Mouse (Mus musculus): ENCODE measurements at regions not wholly inside any gene's neighbourhood (a gene's known extent, or its start where the extent isn't known, plus 50 kb on each side); places are given as distances from the start of the nearest gene placed in this dataset.

DNA sequence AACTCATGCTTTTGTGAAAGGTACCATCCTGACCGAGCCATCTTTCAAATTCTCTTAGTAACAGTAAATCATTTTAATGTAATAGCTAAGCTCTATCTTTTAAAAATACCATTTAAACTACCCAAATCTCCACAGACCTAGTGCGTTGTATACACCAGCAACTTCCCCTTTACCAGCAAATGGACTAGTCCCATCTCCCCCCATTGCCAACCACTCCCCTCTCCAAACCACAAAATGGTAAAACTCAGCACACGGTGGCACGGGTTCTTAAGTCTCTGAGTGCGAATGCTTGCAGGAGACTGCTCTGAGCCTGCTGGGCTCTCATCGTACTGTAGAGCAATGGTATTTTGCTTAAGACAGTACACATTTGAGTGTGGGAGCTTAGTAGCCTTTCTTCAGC is 106.7 kb upstream of the Atp1b1 start:
- 90% methylated on average over 6 of the region's 6 CpGs for WGBS

DNA sequence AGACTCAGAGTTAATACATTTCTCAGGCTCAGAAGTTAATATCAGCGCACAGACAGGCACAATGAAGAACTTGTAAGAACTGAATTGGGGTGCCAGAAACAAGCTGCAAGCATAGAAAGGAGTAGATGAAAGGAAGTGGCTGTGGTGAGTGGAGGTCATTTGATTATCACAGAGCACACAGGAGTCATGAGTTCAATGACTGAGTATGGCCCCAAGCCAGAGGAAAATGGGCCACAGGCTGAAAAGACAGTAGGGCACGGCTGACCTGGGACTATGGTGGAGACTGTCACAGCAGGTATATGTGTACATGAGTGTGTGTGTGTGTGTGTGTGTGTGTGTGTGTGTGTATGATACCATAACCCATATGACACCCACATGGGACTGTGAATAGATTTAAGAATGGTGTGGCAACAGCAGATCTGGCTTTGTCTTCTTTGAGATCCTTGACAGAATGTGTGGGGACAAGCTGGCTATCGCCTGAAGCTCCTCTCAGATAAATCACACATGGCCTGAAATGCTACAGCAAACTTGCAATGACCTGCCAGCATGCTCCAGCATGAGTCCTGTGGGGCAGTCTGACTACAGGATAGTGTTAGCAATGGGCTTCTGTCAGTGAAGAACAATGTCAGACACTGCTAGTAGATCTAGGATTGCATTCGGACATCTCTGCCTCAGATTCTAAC is 101.5 kb upstream of the Atp1b1 start:
- no peak overlapping the region for H3K4me3 ChIP-seq (replicated peaks)
- H3K27ac ChIP-seq = no peak overlapping the region
- H3K36me3 ChIP-seq (replicated peaks) = no peaks in the 10 kb centered on the region
- 88% methylated on average over 4 of the region's 4 CpGs for WGBS
- no peak overlapping the region for H3K4me2 ChIP-seq
- no peak for ATAC-seq (ENCODE audit: low FRiP score)
- no peaks in the 10 kb centered on the region for H3K4me1 ChIP-seq
- H3K27me3 ChIP-seq = no peaks in the 10 kb centered on the region
- H3K9ac ChIP-seq = no peak overlapping the region
- no peaks in the 10 kb centered on the region for H3K9me3 ChIP-seq

More for the DNA sequence above, 106.7 kb upstream of the Atp1b1 start:
- Histone ChIP-seq H3K9ac (no peak overlapping the region), H3K4me3 (replicated peaks) (no peak overlapping the region), H3K9me3 (no peaks in the 10 kb centered on the region), H3K27me3 (no peaks in the 10 kb centered on the region), H3K4me2 (no peak overlapping the region), H3K36me3 (replicated peaks) (no peaks in the 10 kb centered on the region), H3K4me1 (no peaks in the 10 kb centered on the region), H3K27ac (no peak overlapping the region)
- ATAC-seq (ENCODE audit: low FRiP score) = no peak

DNA sequence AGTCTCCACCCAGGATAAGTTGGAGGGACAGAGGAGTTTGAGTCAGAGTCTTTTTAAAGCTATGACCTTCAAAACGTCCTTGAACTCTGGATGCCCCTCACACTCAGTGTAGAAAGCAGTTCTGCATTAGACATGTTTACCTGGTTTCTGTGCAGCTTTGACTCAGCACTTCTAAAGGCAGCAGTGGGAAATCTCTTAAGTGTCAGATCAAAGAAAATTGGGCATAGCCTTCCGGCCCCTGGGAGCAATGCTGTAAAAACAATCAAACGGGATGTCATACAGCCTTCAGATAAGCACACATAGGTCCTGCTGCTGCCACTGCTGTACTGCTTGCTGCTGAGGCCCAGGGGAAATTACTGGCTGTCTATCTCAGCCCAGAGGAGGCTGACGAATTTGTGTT is 94.5 kb upstream of the Atp1b1 start:
- no peaks in the 10 kb centered on the region for H3K36me3 ChIP-seq (replicated peaks)
- no peak for ATAC-seq (ENCODE audit: low FRiP score)
- no peak overlapping the region for H3K4me3 ChIP-seq (replicated peaks)
- no peak overlapping the region for H3K4me2 ChIP-seq
- H3K9ac ChIP-seq = no peak overlapping the region
- 80% methylated on average over 4 of the region's 4 CpGs for WGBS
- no peaks in the 10 kb centered on the region for H3K4me1 ChIP-seq
- H3K9me3 ChIP-seq = no peaks in the 10 kb centered on the region
- no peaks in the 10 kb centered on the region for H3K27me3 ChIP-seq
- H3K27ac ChIP-seq = no peak overlapping the region

DNA sequence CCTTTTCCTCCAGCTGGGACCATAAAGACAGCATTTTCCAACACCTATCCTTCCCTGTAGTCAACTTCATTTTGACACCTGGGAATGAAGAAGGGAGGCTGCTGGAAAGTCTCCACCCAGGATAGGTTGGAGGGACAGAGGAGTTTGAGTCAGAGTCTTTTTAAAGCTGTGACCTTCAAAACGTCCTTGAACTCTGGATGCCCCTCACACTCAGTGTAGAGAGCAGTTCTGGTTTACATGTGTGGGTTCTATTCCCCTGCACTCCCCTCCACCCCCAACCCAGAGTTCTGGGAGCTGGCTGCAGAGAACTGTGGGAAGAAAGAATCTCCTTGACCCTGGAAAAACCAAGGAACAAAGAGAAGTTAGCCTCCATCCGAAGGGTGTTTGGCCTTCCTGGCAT is 92.9 kb upstream of the Atp1b1 start:
- Histone ChIP-seq H3K27me3 (no peaks in the 10 kb centered on the region), H3K4me1 (no peaks in the 10 kb centered on the region), H3K9me3 (no peaks in the 10 kb centered on the region), H3K4me3 (replicated peaks) (no peak overlapping the region), H3K27ac (no peak overlapping the region), H3K4me2 (no peak overlapping the region), H3K36me3 (replicated peaks) (no peaks in the 10 kb centered on the region), H3K9ac (no peak overlapping the region)
- ATAC-seq (ENCODE audit: low FRiP score) = no peak
- 65% methylated on average over 2 of the region's 2 CpGs for WGBS

DNA sequence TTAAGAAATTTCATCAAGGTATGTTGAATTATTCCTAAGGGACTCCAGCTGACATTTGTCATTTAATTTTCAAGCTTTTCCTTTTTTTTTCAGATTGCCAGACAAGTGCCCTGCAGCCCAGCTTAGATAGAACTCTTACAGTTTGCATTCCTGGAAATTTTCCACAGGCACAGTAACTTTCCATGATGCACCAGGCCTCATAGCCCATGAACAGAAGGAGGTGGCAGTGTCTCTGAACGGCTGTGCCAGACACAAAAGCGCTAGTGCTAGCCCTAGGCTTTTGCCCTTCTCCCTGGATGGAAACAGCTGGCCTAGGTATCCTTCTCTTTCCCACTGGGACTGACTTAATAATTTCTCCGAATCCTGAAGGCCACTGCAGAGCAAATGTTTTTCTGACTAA is 92.4 kb upstream of the Atp1b1 start:
- Histone ChIP-seq H3K4me2 (no peak overlapping the region), H3K4me1 (no peaks in the 10 kb centered on the region), H3K36me3 (replicated peaks) (no peaks in the 10 kb centered on the region), H3K9ac (no peak overlapping the region), H3K4me3 (replicated peaks) (no peak overlapping the region), H3K27ac (no peak overlapping the region), H3K27me3 (no peaks in the 10 kb centered on the region), H3K9me3 (no peaks in the 10 kb centered on the region)
- no peak for ATAC-seq (ENCODE audit: low FRiP score)
- whole genome bisulfite sequencing = 85% methylated on average over 3 of the region's 3 CpGs

DNA sequence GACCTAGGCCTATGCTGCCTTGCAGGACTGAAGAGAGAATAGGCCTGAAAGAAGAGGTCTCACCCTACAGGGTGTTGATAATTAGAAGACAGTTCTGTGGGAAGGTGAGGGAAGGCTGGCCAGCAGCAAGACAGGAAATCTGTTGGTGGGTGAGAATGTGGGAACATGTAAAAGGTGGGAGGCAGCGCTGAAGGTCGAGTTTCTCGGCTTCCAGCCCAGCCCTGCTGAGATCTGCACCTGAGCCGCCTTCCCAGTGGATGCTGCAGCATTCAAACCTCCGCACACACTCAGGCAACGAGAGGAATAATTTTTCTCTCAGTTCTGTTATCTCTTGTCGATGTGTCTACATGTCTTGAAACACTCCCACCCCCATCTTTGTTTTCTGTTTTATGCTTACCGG is 89.9 kb upstream of the Atp1b1 start:
- Histone ChIP-seq H3K36me3 (replicated peaks) (no peaks in the 10 kb centered on the region), H3K9ac (no peak overlapping the region), H3K27ac (no peak overlapping the region), H3K27me3 (no peaks in the 10 kb centered on the region), H3K4me1 (no peaks in the 10 kb centered on the region), H3K4me2 (no peak overlapping the region), H3K4me3 (replicated peaks) (no peak overlapping the region), H3K9me3 (no peaks in the 10 kb centered on the region)
- ATAC-seq (ENCODE audit: low FRiP score) = no peak
- WGBS = 76% methylated on average over 8 of the region's 8 CpGs

DNA sequence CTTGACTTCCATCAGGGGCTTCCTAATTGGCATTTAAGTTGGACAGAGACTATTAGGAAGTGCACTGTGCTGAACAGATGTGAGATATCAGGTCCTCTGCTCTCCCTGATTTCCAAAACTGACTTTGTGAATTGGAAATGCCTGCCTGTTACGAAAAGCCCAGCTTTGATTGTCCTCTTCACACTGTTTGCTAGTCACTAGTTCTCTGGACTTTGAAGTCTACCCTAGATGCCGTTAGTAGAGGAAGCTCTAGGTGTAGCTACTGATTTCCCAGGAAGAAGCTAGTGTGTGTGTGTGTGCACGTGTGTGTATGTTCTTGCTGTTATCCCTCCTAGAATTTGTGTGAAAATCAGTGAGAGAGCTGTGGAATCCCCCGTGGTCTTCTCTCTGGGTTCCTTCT is 87.7 kb upstream of the Atp1b1 start:
- ATAC-seq (ENCODE audit: low FRiP score) = no peak
- no peaks in the 10 kb centered on the region for H3K36me3 ChIP-seq (replicated peaks)

DNA sequence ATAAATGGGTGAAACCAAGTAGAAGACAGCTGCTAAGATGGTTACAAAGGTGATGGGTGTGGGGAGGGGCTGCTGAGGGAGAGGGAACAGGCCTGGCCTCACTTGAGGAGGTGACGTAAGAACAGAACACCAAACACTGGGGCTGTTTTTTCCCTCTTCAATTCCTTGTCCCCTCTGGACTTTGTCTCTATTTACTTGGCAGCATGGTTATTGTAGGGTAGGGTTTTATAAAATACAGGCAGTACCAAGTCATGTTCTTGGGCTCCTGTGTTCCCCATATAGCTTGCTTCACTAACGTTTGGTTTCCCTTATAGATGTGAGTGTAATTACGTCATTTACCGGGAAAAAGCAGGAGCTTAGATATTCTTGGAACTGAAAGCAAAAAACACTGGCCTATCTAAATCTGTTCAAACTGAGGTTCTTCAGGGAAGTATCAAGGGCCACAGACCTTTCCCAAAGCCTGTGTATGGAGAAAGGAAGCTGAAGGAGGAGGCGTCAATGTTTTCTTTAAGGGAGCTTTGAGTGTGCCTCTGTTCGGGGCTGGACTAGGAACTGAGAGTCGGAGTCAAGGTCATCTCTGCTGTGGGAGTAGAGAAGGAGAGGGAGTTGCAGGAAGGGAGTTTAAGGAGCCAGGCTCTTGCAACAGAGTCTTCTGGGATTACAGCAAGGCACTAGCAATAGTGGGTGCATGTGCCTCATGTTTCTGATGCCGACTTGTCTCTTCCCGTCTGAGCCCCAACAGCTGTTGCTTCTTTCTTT is 85.1 kb upstream of the Atp1b1 start:
- no peak for ATAC-seq (ENCODE audit: low FRiP score)
- no peaks in the 10 kb centered on the region for H3K9me3 ChIP-seq
- H3K4me1 ChIP-seq = no peaks in the 10 kb centered on the region
- H3K4me3 ChIP-seq (replicated peaks) = no peak overlapping the region
- no peak overlapping the region for H3K4me2 ChIP-seq
- H3K9ac ChIP-seq = no peak overlapping the region
- no peak overlapping the region for H3K27ac ChIP-seq
- 89% methylated on average over 9 of the region's 9 CpGs for WGBS
- H3K36me3 ChIP-seq (replicated peaks) = no peaks in the 10 kb centered on the region
- H3K27me3 ChIP-seq = no peaks in the 10 kb centered on the region

More for the DNA sequence above, 87.7 kb upstream of the Atp1b1 start:
- no peaks in the 10 kb centered on the region for H3K4me1 ChIP-seq
- WGBS = 82% methylated on average over 4 of the region's 4 CpGs
- no peak overlapping the region for H3K9ac ChIP-seq
- no peak overlapping the region for H3K4me3 ChIP-seq (replicated peaks)
- no peak overlapping the region for H3K27ac ChIP-seq
- H3K27me3 ChIP-seq = no peaks in the 10 kb centered on the region
- no peaks in the 10 kb centered on the region for H3K9me3 ChIP-seq
- H3K4me2 ChIP-seq = no peak overlapping the region

DNA sequence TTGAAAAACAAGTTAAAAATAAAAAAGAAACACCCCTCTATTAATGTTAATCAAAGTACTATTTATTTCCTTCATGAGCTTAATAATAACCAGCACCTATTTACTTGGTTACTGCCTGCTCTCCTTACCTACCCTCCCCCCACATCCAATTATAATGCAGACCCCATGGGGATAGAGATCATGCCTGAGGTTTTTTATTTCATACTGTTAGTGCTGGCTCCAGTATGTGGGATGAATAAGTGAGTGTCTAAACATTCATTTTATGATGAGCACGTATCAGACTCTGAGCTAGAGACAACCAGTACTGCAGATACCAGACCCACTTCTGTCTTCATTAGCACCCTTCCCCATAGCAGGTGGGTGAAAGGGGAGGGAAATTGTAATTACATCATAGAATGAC is 83.6 kb upstream of the Atp1b1 start:
- H3K27me3 ChIP-seq = no peaks in the 10 kb centered on the region
- no peak overlapping the region for H3K4me3 ChIP-seq (replicated peaks)
- H3K9me3 ChIP-seq = no peaks in the 10 kb centered on the region
- WGBS = 89% methylated on average over 1 of the region's 1 CpGs
- no peak overlapping the region for H3K9ac ChIP-seq
- no peak for ATAC-seq (ENCODE audit: low FRiP score)
- no peaks in the 10 kb centered on the region for H3K4me1 ChIP-seq
- H3K27ac ChIP-seq = no peak overlapping the region
- no peaks in the 10 kb centered on the region for H3K36me3 ChIP-seq (replicated peaks)
- H3K4me2 ChIP-seq = no peak overlapping the region

DNA sequence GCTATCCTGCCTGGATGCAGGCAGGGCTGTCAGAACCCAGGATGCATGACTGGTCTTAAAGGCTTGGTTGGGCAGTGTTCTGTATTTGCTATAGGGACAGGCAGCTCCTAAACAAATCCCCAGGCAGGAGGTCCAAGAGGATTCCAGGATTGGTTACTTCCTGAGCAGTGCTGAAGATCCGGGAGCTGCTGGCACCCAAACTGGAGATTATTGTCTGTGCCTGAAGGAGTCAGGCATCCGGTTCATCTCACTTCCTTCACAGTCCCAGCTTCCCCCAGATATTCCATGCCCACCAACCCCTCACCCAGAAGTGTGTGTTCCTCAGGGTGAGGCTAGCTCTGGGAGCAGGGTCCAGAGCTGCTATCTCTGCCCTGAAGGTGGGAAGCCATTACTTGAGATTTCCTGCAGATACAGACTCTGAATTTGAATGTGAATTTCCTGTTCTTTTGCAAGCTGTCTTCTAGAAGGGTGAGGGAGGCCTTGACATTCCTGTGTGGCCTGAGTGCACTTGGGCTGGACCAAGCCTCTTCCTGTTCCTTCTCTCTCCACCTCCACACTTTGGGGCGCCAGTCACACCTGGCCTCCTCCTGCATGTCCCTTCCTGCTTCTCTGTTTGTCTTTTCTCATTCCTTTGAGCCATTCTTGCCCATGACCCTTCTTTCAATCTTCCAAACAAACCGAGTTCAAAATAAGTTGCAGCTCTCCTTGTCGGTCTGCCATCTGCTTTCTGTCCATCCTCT is 80.3 kb upstream of the Atp1b1 start:
- H3K4me2 ChIP-seq = no peak overlapping the region
- 85% methylated on average over 5 of the region's 5 CpGs for WGBS
- no peak overlapping the region for H3K9ac ChIP-seq
- no peak overlapping the region for H3K27ac ChIP-seq
- H3K27me3 ChIP-seq = no peaks in the 10 kb centered on the region
- H3K4me3 ChIP-seq (replicated peaks) = no peak overlapping the region
- H3K9me3 ChIP-seq = no peaks in the 10 kb centered on the region
- no peaks in the 10 kb centered on the region for H3K36me3 ChIP-seq (replicated peaks)
- no peaks in the 10 kb centered on the region for H3K4me1 ChIP-seq
- no peak for ATAC-seq (ENCODE audit: low FRiP score)

DNA sequence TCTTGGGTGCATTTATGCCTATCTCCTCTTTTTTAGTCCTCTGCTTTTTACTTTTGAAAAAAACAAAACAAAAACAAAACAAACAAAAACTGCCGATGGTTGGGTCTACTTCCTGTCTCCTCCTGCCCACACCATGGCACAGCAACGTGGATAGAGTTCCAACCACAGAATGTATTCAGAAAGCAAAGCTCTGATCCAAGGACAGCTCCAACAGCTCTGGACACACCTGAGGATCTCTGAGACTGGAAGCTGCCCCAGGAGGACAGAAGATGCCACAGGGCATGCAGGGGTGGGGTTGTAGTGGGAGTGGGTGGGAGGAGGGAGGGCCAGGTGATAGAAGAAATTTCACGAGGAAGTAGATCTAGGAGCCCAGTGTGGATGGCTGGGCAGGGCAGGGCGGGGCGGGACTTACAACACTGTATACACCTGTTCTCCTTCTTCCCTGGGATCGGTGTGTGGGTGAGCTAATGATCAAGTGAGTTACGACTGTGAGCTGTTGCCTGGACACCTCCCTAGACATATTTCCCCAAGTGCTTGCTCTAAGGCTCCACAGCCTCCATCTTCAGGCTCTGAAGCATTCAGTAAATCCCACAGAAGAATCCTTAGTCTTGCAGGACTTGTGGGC is 79.3 kb upstream of the Atp1b1 start:
- 95% methylated on average over 7 of the region's 7 CpGs for WGBS
- Histone ChIP-seq H3K9ac (no peak overlapping the region), H3K4me3 (replicated peaks) (no peak overlapping the region), H3K4me2 (no peak overlapping the region), H3K27ac (no peak overlapping the region), H3K36me3 (replicated peaks) (no peaks in the 10 kb centered on the region), H3K4me1 (no peaks in the 10 kb centered on the region), H3K27me3 (no peaks in the 10 kb centered on the region), H3K9me3 (no peaks in the 10 kb centered on the region)
- no peak for ATAC-seq (ENCODE audit: low FRiP score)

DNA sequence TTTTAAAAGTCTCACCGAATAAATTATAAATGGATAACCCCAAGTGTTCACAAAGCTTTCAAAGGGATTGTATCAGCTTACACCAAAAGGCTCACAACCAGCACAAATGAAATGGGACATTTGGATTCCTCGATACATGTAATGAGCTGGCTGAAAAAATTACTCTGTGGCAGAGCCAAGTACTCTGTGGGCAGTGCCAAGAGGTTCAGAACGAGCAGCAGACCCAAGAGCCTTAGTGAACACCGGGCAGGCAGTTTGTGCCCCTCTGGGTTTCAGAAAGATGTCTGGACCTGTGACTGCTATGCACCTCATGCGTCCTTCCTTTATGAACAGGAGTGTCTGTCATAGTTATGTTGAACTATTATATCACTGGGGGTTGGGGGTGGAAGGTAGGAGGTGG is 74.0 kb upstream of the Atp1b1 start:
- Histone ChIP-seq H3K36me3 (replicated peaks) (no peaks in the 10 kb centered on the region), H3K9ac (no peak overlapping the region), H3K4me1 (no peaks in the 10 kb centered on the region), H3K27me3 (no peaks in the 10 kb centered on the region), H3K4me2 (no peak overlapping the region), H3K4me3 (replicated peaks) (no peak overlapping the region), H3K9me3 (no peaks in the 10 kb centered on the region), H3K27ac (no peak overlapping the region)
- no peak for ATAC-seq (ENCODE audit: low FRiP score)
- 85% methylated on average over 5 of the region's 5 CpGs for WGBS
